Mouse (Mus musculus): ENCODE measurements around the gene F2rl3.

- TF ChIP-seq CTCF (IDR thresholded peaks at IDR 0.05; ENCODE audit: low read depth) (0 out of 2 replicates have a peak, but pooled peaks have one; percentile 23), EP300 (IDR thresholded peaks at IDR 0.05; ENCODE audit: low read depth) (no peak)
Observed at GRCm38 (mm10) chr8:72812690-72813089, 51.0 kb downstream of the F2rl3 start.

Measured in liver, postnatal 0 days (tissue).